Mouse (Mus musculus): Measurements from ENCODE around the gene Angptl3. TPM values are rescaled to one million over a fixed set of nuclear protein-coding genes. Genes with fewer than 3 reads are reported as not detected.

Gene Angptl3
- polyA plus RNA-seq, 1 experiment from 2014 or later = 0.33 TPM

Other genes starting within 250 kb of the Angptl3 start
- gene Kank4, start 213.4 kb upstream of the Angptl3 start, polyA plus RNA-seq (2015; fragmentation: Nextera tagmentation; extraction: Ambion mirVana) = 0.10 and 0.17 TPM in 2 replicates
- not detected in 2 replicates for gene I0C0044D17Rik, start 207.1 kb upstream of the Angptl3 start, polyA plus RNA-seq (2015; fragmentation: Nextera tagmentation; extraction: Ambion mirVana)
- gene Usp1, start 107.1 kb upstream of the Angptl3 start, polyA plus RNA-seq (2015; fragmentation: Nextera tagmentation; extraction: Ambion mirVana) = 143 and 149 TPM in 2 replicates
- gene Dock7, start 90.0 kb downstream of the Angptl3 start, polyA plus RNA-seq (2015; fragmentation: Nextera tagmentation; extraction: Ambion mirVana) = 6.0 and 6.1 TPM in 2 replicates
- gene Atg4c, start 163.0 kb downstream of the Angptl3 start, polyA plus RNA-seq (2015; fragmentation: Nextera tagmentation; extraction: Ambion mirVana) = 3.9 and 4.4 TPM in 2 replicates

Data from thymus, postnatal 0 days (tissue).